Mouse (Mus musculus): Measurements from ENCODE around the gene Prpf6. TPM values are rescaled to one million over a fixed set of nuclear protein-coding genes. Genes with fewer than 3 reads are reported as not detected.
A peak's percentile ranks its signal among the peaks of the same experiment; 100 is the strongest.

Gene Prpf6
- polyA plus RNA-seq (2014; fragmentation: Nextera tagmentation; extraction: Ambion mirVana): 59.9 and 65.8 TPM in 2 replicates

- Histone ChIP-seq H3K27me3 (ENCODE audit: control insufficient read depth, insufficient read depth, low read length) (no peaks in the 10 kb centered on the region), H3K27ac (replicated peaks; ENCODE audit: low read depth, low read length) (peak within 1 kb of the TSS; percentile 89), H3K4me3 (replicated peaks; ENCODE audit: low read depth, low read length) (peak within 1 kb of the TSS; percentile 93), H3K9ac (replicated peaks; ENCODE audit: low read length) (peak within 1 kb of the TSS; percentile 91), H3K36me3 (ENCODE audit: control insufficient read depth, insufficient read depth, low read length) (peaks cover 53% of the 10 kb centered on the region), H3K9me3 (ENCODE audit: control insufficient read depth, low read length) (no peaks in the 10 kb centered on the region), H3K4me1 (ENCODE audit: control insufficient read depth, insufficient read depth, low read length) (peaks cover 15% of the 10 kb centered on the region), H3K4me2 (ENCODE audit: low read length) (peak within 1 kb of the TSS; percentile 74)
- DNase-seq (peak; percentile 25), ATAC-seq (ENCODE audit: low FRiP score, low TSS enrichment) (no peak)
- 15% methylated on average over 5 of the region's 5 CpGs for WGBS
Observed at GRCm38 (mm10) chr2:181591528-181592085, at the start of gene Prpf6. TSS of gene Prpf6 (plus strand) at chr2:181591868.

- WGBS: 96% methylated on average over 7 of the region's 7 CpGs
- H3K9ac ChIP-seq (replicated peaks; ENCODE audit: low read length): no peak overlapping the region
Observed at GRCm38 (mm10) chr2:181546142-181546541, 45.5 kb upstream of the Prpf6 start.

GRCm38 (mm10) chr2:181548227-181548626 is 43.4 kb upstream of the Prpf6 start:
- no peak overlapping the region for H3K9ac ChIP-seq (replicated peaks; ENCODE audit: low read length)
- 81% methylated on average over 1 of the region's 1 CpGs for WGBS
- no peak for ATAC-seq (ENCODE audit: low FRiP score, low TSS enrichment)
- H3K9me3 ChIP-seq (ENCODE audit: control insufficient read depth, low read length): no peaks in the 10 kb centered on the region
- no peak for DNase-seq
- H3K4me1 ChIP-seq (ENCODE audit: control insufficient read depth, insufficient read depth, low read length): no peaks in the 10 kb centered on the region
- no peak overlapping the region for H3K4me3 ChIP-seq (replicated peaks; ENCODE audit: low read depth, low read length)
- H3K27ac ChIP-seq (replicated peaks; ENCODE audit: low read depth, low read length): no peak overlapping the region
- no peak overlapping the region for H3K4me2 ChIP-seq (ENCODE audit: low read length)
- H3K36me3 ChIP-seq (ENCODE audit: control insufficient read depth, insufficient read depth, low read length): peaks cover 74% of the 10 kb centered on the region
- no peaks in the 10 kb centered on the region for H3K27me3 ChIP-seq (ENCODE audit: control insufficient read depth, insufficient read depth, low read length)

More at GRCm38 (mm10) chr2:181546142-181546541, 45.5 kb upstream of the Prpf6 start:
- H3K27me3 ChIP-seq (ENCODE audit: control insufficient read depth, insufficient read depth, low read length): no peaks in the 10 kb centered on the region
- no peaks in the 10 kb centered on the region for H3K9me3 ChIP-seq (ENCODE audit: control insufficient read depth, low read length)
- H3K4me2 ChIP-seq (ENCODE audit: low read length): no peak overlapping the region
- no peaks in the 10 kb centered on the region for H3K4me1 ChIP-seq (ENCODE audit: control insufficient read depth, insufficient read depth, low read length)
- no peak for DNase-seq
- no peak overlapping the region for H3K4me3 ChIP-seq (replicated peaks; ENCODE audit: low read depth, low read length)
- ATAC-seq (ENCODE audit: low FRiP score, low TSS enrichment): no peak
- peaks cover 54% of the 10 kb centered on the region for H3K36me3 ChIP-seq (ENCODE audit: control insufficient read depth, insufficient read depth, low read length)
- H3K27ac ChIP-seq (replicated peaks; ENCODE audit: low read depth, low read length): no peak overlapping the region

GRCm38 (mm10) chr2:181548682-181549081 is 43.0 kb upstream of the Prpf6 start:
- no peak for DNase-seq
- WGBS: 90% methylated on average over 5 of the region's 5 CpGs
- no peaks in the 10 kb centered on the region for H3K9me3 ChIP-seq (ENCODE audit: control insufficient read depth, low read length)
- H3K4me3 ChIP-seq (replicated peaks; ENCODE audit: low read depth, low read length): no peak overlapping the region
- H3K4me1 ChIP-seq (ENCODE audit: control insufficient read depth, insufficient read depth, low read length): no peaks in the 10 kb centered on the region
- no peak overlapping the region for H3K27ac ChIP-seq (replicated peaks; ENCODE audit: low read depth, low read length)
- ATAC-seq (ENCODE audit: low FRiP score, low TSS enrichment): no peak
- H3K4me2 ChIP-seq (ENCODE audit: low read length): no peak overlapping the region
- no peaks in the 10 kb centered on the region for H3K27me3 ChIP-seq (ENCODE audit: control insufficient read depth, insufficient read depth, low read length)
- peaks cover 77% of the 10 kb centered on the region for H3K36me3 ChIP-seq (ENCODE audit: control insufficient read depth, insufficient read depth, low read length)
- H3K9ac ChIP-seq (replicated peaks; ENCODE audit: low read length): no peak overlapping the region

GRCm38 (mm10) chr2:181550233-181550632 is 41.4 kb upstream of the Prpf6 start:
- Histone ChIP-seq H3K36me3 (ENCODE audit: control insufficient read depth, insufficient read depth, low read length) (peaks cover 88% of the 10 kb centered on the region), H3K4me2 (ENCODE audit: low read length) (no peak overlapping the region), H3K4me1 (ENCODE audit: control insufficient read depth, insufficient read depth, low read length) (no peaks in the 10 kb centered on the region), H3K27me3 (ENCODE audit: control insufficient read depth, insufficient read depth, low read length) (no peaks in the 10 kb centered on the region), H3K4me3 (replicated peaks; ENCODE audit: low read depth, low read length) (no peak overlapping the region), H3K9ac (replicated peaks; ENCODE audit: low read length) (no peak overlapping the region), H3K9me3 (ENCODE audit: control insufficient read depth, low read length) (no peaks in the 10 kb centered on the region), H3K27ac (replicated peaks; ENCODE audit: low read depth, low read length) (no peak overlapping the region)
- ATAC-seq (ENCODE audit: low FRiP score, low TSS enrichment) (no peak), DNase-seq (no peak)
- WGBS: 95% methylated on average over 2 of the region's 2 CpGs

- Histone ChIP-seq H3K4me2 (ENCODE audit: low read length) (no peak overlapping the region), H3K9me3 (ENCODE audit: control insufficient read depth, low read length) (no peaks in the 10 kb centered on the region), H3K27ac (replicated peaks; ENCODE audit: low read depth, low read length) (no peak overlapping the region), H3K27me3 (ENCODE audit: control insufficient read depth, insufficient read depth, low read length) (no peaks in the 10 kb centered on the region), H3K4me3 (replicated peaks; ENCODE audit: low read depth, low read length) (no peak overlapping the region), H3K9ac (replicated peaks; ENCODE audit: low read length) (no peak overlapping the region), H3K4me1 (ENCODE audit: control insufficient read depth, insufficient read depth, low read length) (no peaks in the 10 kb centered on the region), H3K36me3 (ENCODE audit: control insufficient read depth, insufficient read depth, low read length) (peaks cover 58% of the 10 kb centered on the region)
- DNase-seq (no peak), ATAC-seq (ENCODE audit: low FRiP score, low TSS enrichment) (no peak)
Observed at GRCm38 (mm10) chr2:181553772-181554171, 37.9 kb upstream of the Prpf6 start.

GRCm38 (mm10) chr2:181567338-181567737 is 24.3 kb upstream of the Prpf6 start:
- Histone ChIP-seq H3K27me3 (ENCODE audit: control insufficient read depth, insufficient read depth, low read length) (no peaks in the 10 kb centered on the region), H3K4me1 (ENCODE audit: control insufficient read depth, insufficient read depth, low read length) (no peaks in the 10 kb centered on the region), H3K4me2 (ENCODE audit: low read length) (no peak overlapping the region), H3K27ac (replicated peaks; ENCODE audit: low read depth, low read length) (no peak overlapping the region), H3K9ac (replicated peaks; ENCODE audit: low read length) (no peak overlapping the region), H3K36me3 (ENCODE audit: control insufficient read depth, insufficient read depth, low read length) (peaks cover 9% of the 10 kb centered on the region; the same call in 1 of the 2 replicates), H3K9me3 (ENCODE audit: control insufficient read depth, low read length) (no peaks in the 10 kb centered on the region), H3K4me3 (replicated peaks; ENCODE audit: low read depth, low read length) (no peak overlapping the region)
- no peak for ATAC-seq (ENCODE audit: low FRiP score, low TSS enrichment)
- 88% methylated on average over 3 of the region's 3 CpGs for WGBS
- DNase-seq: no peak

GRCm38 (mm10) chr2:181568272-181569008 is 23.2 kb upstream of the Prpf6 start:
- no peaks in the 10 kb centered on the region for H3K9me3 ChIP-seq (ENCODE audit: control insufficient read depth, low read length)
- 80% methylated on average over 7 of the region's 7 CpGs for WGBS
- peak; percentile 62 for DNase-seq
- H3K9ac ChIP-seq (replicated peaks; ENCODE audit: low read length): no peak overlapping the region
- no peak overlapping the region for H3K27ac ChIP-seq (replicated peaks; ENCODE audit: low read depth, low read length)
- no peaks in the 10 kb centered on the region for H3K27me3 ChIP-seq (ENCODE audit: control insufficient read depth, insufficient read depth, low read length)
- H3K4me3 ChIP-seq (replicated peaks; ENCODE audit: low read depth, low read length): no peak overlapping the region
- no peak overlapping the region for H3K4me2 ChIP-seq (ENCODE audit: low read length)
- no peaks in the 10 kb centered on the region for H3K4me1 ChIP-seq (ENCODE audit: control insufficient read depth, insufficient read depth, low read length)
- H3K36me3 ChIP-seq (ENCODE audit: control insufficient read depth, insufficient read depth, low read length): peaks cover 19% of the 10 kb centered on the region
- ATAC-seq (ENCODE audit: low FRiP score, low TSS enrichment): no peak

- H3K9ac ChIP-seq (replicated peaks; ENCODE audit: low read length): no peak overlapping the region
- peaks cover 32% of the 10 kb centered on the region for H3K36me3 ChIP-seq (ENCODE audit: control insufficient read depth, insufficient read depth, low read length)
- H3K9me3 ChIP-seq (ENCODE audit: control insufficient read depth, low read length): no peaks in the 10 kb centered on the region
- no peak for DNase-seq
- H3K27me3 ChIP-seq (ENCODE audit: control insufficient read depth, insufficient read depth, low read length): no peaks in the 10 kb centered on the region
- H3K4me3 ChIP-seq (replicated peaks; ENCODE audit: low read depth, low read length): no peak overlapping the region
- ATAC-seq (ENCODE audit: low FRiP score, low TSS enrichment): no peak
- no peaks in the 10 kb centered on the region for H3K4me1 ChIP-seq (ENCODE audit: control insufficient read depth, insufficient read depth, low read length)
- no peak overlapping the region for H3K4me2 ChIP-seq (ENCODE audit: low read length)
- WGBS: 96% methylated on average over 10 of the region's 10 CpGs
- H3K27ac ChIP-seq (replicated peaks; ENCODE audit: low read depth, low read length): no peak overlapping the region
Observed at GRCm38 (mm10) chr2:181569856-181570255, 21.8 kb upstream of the Prpf6 start.
